Mouse (Mus musculus) macrophage (primary cell): ENCODE results near the gene Ago4. TPM values are rescaled to one million over a fixed set of nuclear protein-coding genes. Genes with fewer than 3 reads are reported as not detected.

Experiments used
- H3K27ac ChIP-seq: fragments of 350-480 bp; formaldehyde crosslinking; 2 replicates; pipeline ENCODE4 v1.9.0; 2021
- H3K36me3 ChIP-seq: fragments of 350-480 bp; formaldehyde crosslinking; 2 replicates; pipeline ENCODE4 v1.9.0; 2021; ENCODE audit errors: inconsistent target
- H3K4me3 ChIP-seq: fragments of 350-480 bp; formaldehyde crosslinking; 2 replicates; pipeline ENCODE4 v1.9.0; 2021; ENCODE audit errors: inconsistent target
- H3K79me2 ChIP-seq: fragments of 350-480 bp; formaldehyde crosslinking; 2 replicates; pipeline ENCODE4 v1.9.0; 2021; ENCODE audit errors: inconsistent target
- WGBS: methylation state at CpG from one replicate; pipeline ENCODE4 v1.1.7; 2026; ENCODE audit warnings: inconsistent platforms; ENCODE audit not compliant: missing documents; 5-methylcytosine and 5-hydroxymethylcytosine counted together
- polyA plus RNA-seq: library from polyadenylated mRNA; stranded (reverse); fragments of 250-400 nt; gene quantifications from 3 replicates; pipeline ENCODE4 v1.2.4, GENCODE M21; 2018; ENCODE audit warnings: inconsistent platforms

The Ago4 gene
- polyA plus RNA-seq, 1 experiment from 2014 or later, result 6.6 TPM

- WGBS, result 83% methylated on average over 6 of the region's 6 CpGs
Measured at GRCm38 (mm10) chr4:126502141-126502976, 30.9 kb downstream of the Ago4 start.

GRCm38 (mm10) chr4:126498601-126499000, 34.7 kb downstream of the Ago4 start:
- H3K79me2 ChIP-seq, result no peaks in the 10 kb centered on the region
- H3K27ac ChIP-seq, result no peak overlapping the region
- H3K36me3 ChIP-seq, result peaks cover 57% of the 10 kb centered on the region
- no peak overlapping the region for H3K4me3 ChIP-seq
- 81% methylated on average over 1 of the region's 1 CpGs for WGBS

More at GRCm38 (mm10) chr4:126502141-126502976, 30.9 kb downstream of the Ago4 start:
- Histone ChIP-seq H3K27ac (no peak overlapping the region), H3K36me3 (peaks cover 66% of the 10 kb centered on the region), H3K79me2 (no peaks in the 10 kb centered on the region), H3K4me3 (no peak overlapping the region)

- H3K79me2 ChIP-seq, result no peaks in the 10 kb centered on the region
Measured at GRCm38 (mm10) chr4:126496963-126497362, 36.3 kb downstream of the Ago4 start.

GRCm38 (mm10) chr4:126495942-126496790, 37.1 kb downstream of the Ago4 start:
- 85% methylated on average over 5 of the region's 5 CpGs for WGBS
- Histone ChIP-seq H3K79me2 (no peaks in the 10 kb centered on the region), H3K36me3 (peaks cover 58% of the 10 kb centered on the region), H3K4me3 (no peak overlapping the region), H3K27ac (no peak overlapping the region)

More at GRCm38 (mm10) chr4:126496963-126497362, 36.3 kb downstream of the Ago4 start:
- Histone ChIP-seq H3K4me3 (no peak overlapping the region), H3K36me3 (peaks cover 54% of the 10 kb centered on the region), H3K27ac (no peak overlapping the region)
- WGBS, result 89% methylated on average over 2 of the region's 2 CpGs

- WGBS, result 93% methylated on average over 5 of the region's 5 CpGs
- Histone ChIP-seq H3K36me3 (peaks cover 60% of the 10 kb centered on the region), H3K27ac (no peak overlapping the region), H3K4me3 (no peak overlapping the region), H3K79me2 (no peaks in the 10 kb centered on the region)
Measured at GRCm38 (mm10) chr4:126495453-126495852, 37.8 kb downstream of the Ago4 start.

GRCm38 (mm10) chr4:126493416-126493815, 39.9 kb downstream of the Ago4 start:
- Histone ChIP-seq H3K27ac (no peak overlapping the region), H3K4me3 (no peak overlapping the region), H3K36me3 (peaks cover 54% of the 10 kb centered on the region), H3K79me2 (no peaks in the 10 kb centered on the region)
- 93% methylated on average over 4 of the region's 4 CpGs for WGBS

GRCm38 (mm10) chr4:126491977-126492376, 41.3 kb downstream of the Ago4 start:
- no peaks in the 10 kb centered on the region for H3K79me2 ChIP-seq
- H3K4me3 ChIP-seq, result no peak overlapping the region
- WGBS, result 96% methylated on average over 5 of the region's 5 CpGs
- peaks cover 45% of the 10 kb centered on the region for H3K36me3 ChIP-seq
- H3K27ac ChIP-seq, result no peak overlapping the region

- Histone ChIP-seq H3K36me3 (peaks cover 33% of the 10 kb centered on the region), H3K79me2 (no peaks in the 10 kb centered on the region), H3K27ac (no peak overlapping the region), H3K4me3 (no peak overlapping the region)
- 96% methylated on average over 12 of the region's 12 CpGs for WGBS
Measured at GRCm38 (mm10) chr4:126490726-126491125, 42.5 kb downstream of the Ago4 start.

- peaks cover 23% of the 10 kb centered on the region for H3K36me3 ChIP-seq
- H3K79me2 ChIP-seq, result no peaks in the 10 kb centered on the region
- 13% methylated on average over 5 of the region's 5 CpGs for WGBS
- no peak overlapping the region for H3K27ac ChIP-seq
- H3K4me3 ChIP-seq, result no peak overlapping the region
Measured at GRCm38 (mm10) chr4:126489811-126490210, 43.5 kb downstream of the Ago4 start.

- Histone ChIP-seq H3K79me2 (no peaks in the 10 kb centered on the region), H3K27ac (no peak overlapping the region), H3K36me3 (peaks cover 6% of the 10 kb centered on the region; the same call in 1 of the 2 replicates), H3K4me3 (no peak overlapping the region)
- 81% methylated on average over 1 of the region's 1 CpGs for WGBS
Measured at GRCm38 (mm10) chr4:126486217-126486616, 47.1 kb downstream of the Ago4 start.

GRCm38 (mm10) chr4:126485065-126485464, 48.2 kb downstream of the Ago4 start:
- H3K36me3 ChIP-seq, result no peaks in the 10 kb centered on the region
- 73% methylated on average over 2 of the region's 2 CpGs for WGBS
- H3K4me3 ChIP-seq, result no peak overlapping the region
- no peak overlapping the region for H3K27ac ChIP-seq
- H3K79me2 ChIP-seq, result no peaks in the 10 kb centered on the region

- H3K4me3 ChIP-seq, result no peak overlapping the region
- no peak overlapping the region for H3K27ac ChIP-seq
- 88% methylated on average over 3 of the region's 3 CpGs for WGBS
- H3K79me2 ChIP-seq, result no peaks in the 10 kb centered on the region
- no peaks in the 10 kb centered on the region for H3K36me3 ChIP-seq
Measured at GRCm38 (mm10) chr4:126483874-126484273, 49.4 kb downstream of the Ago4 start.

- no peak overlapping the region for H3K27ac ChIP-seq
- no peaks in the 10 kb centered on the region for H3K36me3 ChIP-seq
- 80% methylated on average over 9 of the region's 12 CpGs for WGBS
- H3K4me3 ChIP-seq, result no peak overlapping the region
- H3K79me2 ChIP-seq, result no peaks in the 10 kb centered on the region
Measured at GRCm38 (mm10) chr4:126482951-126483350, 50.3 kb downstream of the Ago4 start.

GRCm38 (mm10) chr4:126481461-126481860, 51.8 kb downstream of the Ago4 start:
- no peaks in the 10 kb centered on the region for H3K79me2 ChIP-seq
- no peaks in the 10 kb centered on the region for H3K36me3 ChIP-seq
- H3K4me3 ChIP-seq, result no peak overlapping the region
- 91% methylated on average over 5 of the region's 5 CpGs for WGBS
- no peak overlapping the region for H3K27ac ChIP-seq

GRCm38 (mm10) chr4:126480288-126480687, 53.0 kb downstream of the Ago4 start:
- Histone ChIP-seq H3K36me3 (no peaks in the 10 kb centered on the region), H3K4me3 (no peak overlapping the region), H3K79me2 (no peaks in the 10 kb centered on the region), H3K27ac (no peak overlapping the region)
- WGBS, result 65% methylated on average over 3 of the region's 3 CpGs
